Mouse (Mus musculus) olfactory bulb, adult 2 months (tissue): ENCODE measurements at regions not wholly inside any gene's neighbourhood (a gene's known extent, or its start where the extent isn't known, plus 50 kb on each side); places are given as distances from the start of the nearest gene placed in this dataset.

Experiments
- H3K27ac ChIP-seq: fragments of 200-500 bp; 2 replicates; pipeline ENCODE4 v1.5.1; 2012; ENCODE audit warnings: low read depth, low read length; ENCODE audit not compliant: insufficient read depth
- H3K4me1 ChIP-seq: fragments of 200-500 bp; 2 replicates; pipeline ENCODE4 v1.6.1; 2012; ENCODE audit warnings: low read length; ENCODE audit not compliant: control insufficient read depth, insufficient read depth
- H3K4me3 ChIP-seq: fragments of 200-500 bp; 2 replicates; pipeline ENCODE4 v1.5.1; 2012; ENCODE audit warnings: mild to moderate bottlenecking, low read depth, low read length, moderate library complexity; ENCODE audit not compliant: insufficient read depth
- CTCF ChIP-seq: fragments of 200-500 bp; IDR thresholded peaks from 2 replicates; pipeline ENCODE4 v1.5.1; 2012; ENCODE audit warnings: low read depth, mild to moderate bottlenecking, low read length, moderate library complexity; ENCODE audit not compliant: insufficient read depth
- POLR2A ChIP-seq: fragments of 200-500 bp; IDR thresholded peaks from 2 replicates; pipeline ENCODE4 v1.6.1; 2012; ENCODE audit warnings: mild to moderate bottlenecking, low read depth, low read length, moderate library complexity; ENCODE audit not compliant: insufficient read depth
- WGBS: fragments of 180-500 bp; shearing (Covaris S2); methylation state at CpG from one replicate; pipeline ENCODE4 v1.1.7; 2018; 5-methylcytosine and 5-hydroxymethylcytosine counted together

DNA sequence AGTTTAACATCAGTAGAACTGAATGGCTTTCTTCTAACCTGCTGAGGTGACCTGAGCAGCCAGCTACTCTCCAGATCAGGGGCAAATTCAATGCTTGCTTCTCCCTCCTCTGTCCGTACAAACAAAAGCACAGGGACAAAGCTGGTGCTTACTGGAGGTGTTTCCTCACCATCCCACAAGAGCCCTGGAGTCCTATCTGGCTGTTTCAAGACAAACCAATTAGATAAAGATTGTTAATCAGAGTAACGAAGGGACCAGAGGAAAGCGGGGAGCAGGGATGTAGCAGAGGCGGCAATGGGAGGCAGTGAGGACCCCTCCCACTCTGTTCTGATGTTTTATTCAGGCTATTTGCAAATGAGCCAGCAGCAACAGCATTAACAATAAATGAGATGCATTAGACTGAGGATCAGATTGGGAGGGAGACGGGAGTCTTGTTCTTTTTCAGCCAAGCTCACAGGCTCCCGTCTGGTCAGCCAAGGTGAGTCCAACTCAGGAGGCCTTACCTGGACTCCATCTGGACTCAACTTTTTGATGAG lies 418.0 kb upstream of the Gm6657 start:
- WGBS = 76% methylated on average over 6 of the region's 6 CpGs
- TF ChIP-seq CTCF = no peak
- no peak for TF ChIP-seq POLR2A
- Histone ChIP-seq H3K4me3 (no peak overlapping the region), H3K4me1 (no peaks in the 10 kb centered on the region), H3K27ac (no peak overlapping the region)

DNA sequence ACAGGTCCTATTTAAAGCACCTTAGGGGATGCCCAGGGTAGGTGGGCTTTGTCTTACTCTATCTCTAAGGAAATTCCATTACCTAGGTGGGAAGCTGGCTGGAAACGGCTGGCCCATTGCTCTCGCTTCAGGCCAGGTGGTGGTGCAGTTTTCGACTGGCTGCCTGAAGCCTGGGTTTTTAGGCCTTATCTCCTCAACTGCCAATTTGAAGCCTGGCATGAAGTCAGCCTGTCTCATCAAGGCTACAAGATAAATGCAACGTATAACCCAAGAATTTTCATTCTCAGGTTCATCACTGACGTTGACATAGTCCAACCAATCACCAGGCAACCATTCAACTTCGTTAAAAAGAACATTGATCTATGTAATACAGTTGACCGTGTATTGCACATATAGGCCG lies 417.3 kb upstream of the Gm6657 start:
- WGBS = 92% methylated on average over 8 of the region's 8 CpGs
- Histone ChIP-seq H3K4me3 (no peak overlapping the region), H3K27ac (no peak overlapping the region), H3K4me1 (no peaks in the 10 kb centered on the region)
- TF ChIP-seq CTCF (no peak), POLR2A (no peak)

- Histone ChIP-seq H3K4me3 (0 out of 2 replicates have a peak overlapping the region, but pooled peaks have one; percentile 9), H3K27ac (no peak overlapping the region), H3K4me1 (no peaks in the 10 kb centered on the region)
- 29% methylated on average over 20 of the region's 20 CpGs for WGBS
- TF ChIP-seq CTCF (peak; percentile 98), POLR2A (no peak)
Observed at GRCm38 (mm10) chr12:77780885-77781698, 412.9 kb upstream of the Gm6657 start.

DNA sequence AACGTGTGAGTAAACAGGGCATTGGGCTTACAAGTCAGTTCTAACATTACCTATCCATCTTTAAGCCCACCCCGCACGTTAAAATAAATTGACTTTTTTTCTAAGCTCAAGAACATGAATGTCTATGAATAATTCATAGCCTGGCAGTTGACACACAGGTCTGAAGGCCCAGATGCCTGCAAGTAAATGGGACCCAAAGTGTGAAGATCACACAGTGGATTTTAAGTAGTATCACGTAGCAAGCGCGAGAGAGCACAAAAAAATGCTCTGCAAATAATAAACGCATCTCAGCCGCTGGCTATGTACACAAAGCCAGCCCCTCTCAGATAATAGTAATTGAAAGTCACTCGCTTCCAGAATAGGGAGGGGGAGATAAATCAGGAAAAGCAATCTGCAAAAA lies 410.1 kb upstream of the Gm6657 start:
- Histone ChIP-seq H3K4me3 (no peak overlapping the region), H3K27ac (no peak overlapping the region), H3K4me1 (no peaks in the 10 kb centered on the region)
- 79% methylated on average over 9 of the region's 9 CpGs for WGBS
- TF ChIP-seq CTCF (no peak), POLR2A (no peak)

GRCm38 (mm10) chr12:77785647-77786046 lies 408.4 kb upstream of the Gm6657 start:
- no peak overlapping the region for H3K27ac ChIP-seq
- no peak for TF ChIP-seq CTCF
- no peak for TF ChIP-seq POLR2A
- peaks cover 4% of the 10 kb centered on the region; the same call in 1 of the 2 replicates for H3K4me1 ChIP-seq
- no peak overlapping the region for H3K4me3 ChIP-seq
- WGBS = 82% methylated on average over 6 of the region's 6 CpGs

GRCm38 (mm10) chr12:77786678-77787077 lies 407.4 kb upstream of the Gm6657 start:
- Histone ChIP-seq H3K27ac (no peak overlapping the region), H3K4me3 (no peak overlapping the region), H3K4me1 (peaks cover 4% of the 10 kb centered on the region; the same call in 1 of the 2 replicates)
- 84% methylated on average over 4 of the region's 4 CpGs for WGBS
- no peak for TF ChIP-seq CTCF
- no peak for TF ChIP-seq POLR2A

DNA sequence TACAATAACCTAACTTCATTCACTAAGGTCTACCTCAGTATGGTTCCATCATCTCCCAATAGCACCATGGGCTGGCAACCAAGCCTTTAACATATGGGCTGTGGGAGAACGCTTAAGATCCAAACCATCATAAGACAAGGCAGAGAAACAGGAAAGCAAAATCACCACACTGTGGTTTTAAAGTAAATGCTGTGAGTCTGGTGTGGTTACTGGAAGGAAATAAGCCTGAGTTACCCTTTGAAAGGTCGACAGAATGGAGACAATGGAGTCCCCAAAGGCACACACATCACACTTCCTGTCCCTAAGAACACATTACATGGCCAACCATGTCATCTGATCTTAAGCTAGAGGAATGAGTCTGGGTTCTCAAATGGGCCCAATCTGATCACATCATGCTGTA lies 405.8 kb upstream of the Gm6657 start:
- peaks cover 4% of the 10 kb centered on the region; the same call in 1 of the 2 replicates for H3K4me1 ChIP-seq
- no peak overlapping the region for H3K4me3 ChIP-seq
- 71% methylated on average over 2 of the region's 2 CpGs for WGBS
- no peak overlapping the region for H3K27ac ChIP-seq
- TF ChIP-seq POLR2A (no peak), CTCF (no peak)

DNA sequence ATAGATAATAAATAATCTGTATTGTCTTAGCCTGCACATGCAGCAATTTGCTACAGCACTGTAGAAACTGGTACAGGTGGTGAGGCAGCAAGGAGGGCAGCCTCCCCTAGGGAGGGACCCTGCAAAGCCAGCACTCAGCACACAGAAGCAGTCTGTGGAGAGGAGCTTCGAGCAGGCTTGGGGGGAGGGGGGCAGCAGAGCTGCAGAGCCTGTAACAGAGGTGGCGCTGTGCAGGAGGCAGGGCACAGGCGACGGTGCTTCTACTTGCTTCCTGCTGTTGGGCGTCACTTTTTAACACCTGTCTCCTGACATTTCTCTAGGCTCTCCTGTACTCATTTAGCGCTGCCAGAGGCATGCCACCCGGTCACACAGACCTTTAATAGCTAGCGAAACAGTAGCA lies 404.6 kb upstream of the Gm6657 start:
- H3K27ac ChIP-seq = no peak overlapping the region
- H3K4me3 ChIP-seq = no peak overlapping the region
- 17% methylated on average over 8 of the region's 8 CpGs for WGBS
- TF ChIP-seq CTCF = no peak
- H3K4me1 ChIP-seq = peaks cover 4% of the 10 kb centered on the region; the same call in 1 of the 2 replicates

DNA sequence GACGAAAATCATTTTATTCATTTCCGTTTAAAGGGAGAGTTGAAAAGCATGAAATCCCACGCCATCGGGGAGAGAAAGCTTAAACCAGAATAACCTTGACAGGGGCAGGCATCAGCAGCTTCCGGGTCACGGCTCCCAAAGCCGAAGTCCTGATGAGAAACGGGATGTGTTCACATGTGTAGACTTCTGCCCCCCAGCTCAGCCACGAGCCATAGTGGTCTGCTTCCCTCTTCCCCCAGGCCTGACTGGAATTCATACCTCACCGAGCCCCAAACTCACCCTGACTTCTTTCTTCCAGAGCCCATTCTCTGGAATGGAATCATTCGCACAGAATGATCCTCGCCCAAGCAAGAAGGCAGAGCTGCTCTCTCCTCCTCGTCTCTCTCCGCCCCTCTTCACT lies 404.2 kb upstream of the Gm6657 start:
- 50% methylated on average over 14 of the region's 14 CpGs for WGBS
- no peak for TF ChIP-seq CTCF
- TF ChIP-seq POLR2A = no peak
- H3K27ac ChIP-seq = no peak overlapping the region
- peaks cover 4% of the 10 kb centered on the region; the same call in 1 of the 2 replicates for H3K4me1 ChIP-seq
- H3K4me3 ChIP-seq = no peak overlapping the region
